Mouse (Mus musculus) forebrain, embryonic 14.5 days (tissue): ENCODE data around the gene Dock11. TPM values are rescaled to one million over a fixed set of nuclear protein-coding genes. Genes with fewer than 3 reads are reported as not detected.
A peak's percentile ranks its signal among the peaks of the same experiment; 100 is the strongest.

Experiments
- ATAC-seq: fragments of 200-750 bp; cut with Nextera tagmentation; 2 replicates; pipeline ENCODE4 v1.8.0; 2017; ENCODE audit warnings: mild to moderate bottlenecking, moderate library complexity
- DNase-seq: peaks from one replicate; pipeline ENCODE4 v3.0.0-alpha.2; 2015; ENCODE audit warnings: low spot score
- H3K27ac ChIP-seq: fragments of 300-500 bp; sonication (generic); 2 replicates; pipeline ENCODE4 v1.5.1; 2014; ENCODE audit warnings: low read depth, mild to moderate bottlenecking, control low read depth, low read length, moderate library complexity
- H3K27me3 ChIP-seq: fragments of 300-500 bp; sonication (generic); replicated peaks from 2 replicates; pipeline ENCODE4 v1.6.1; 2014; ENCODE audit warnings: low read length, control low read depth, mixed read lengths; ENCODE audit not compliant: control insufficient read depth, insufficient read depth
- H3K36me3 ChIP-seq: fragments of 300-500 bp; sonication (generic); 2 replicates; pipeline ENCODE4 v1.6.1; 2014; ENCODE audit warnings: low read length, control low read depth; ENCODE audit not compliant: control insufficient read depth, insufficient read depth
- H3K4me1 ChIP-seq: fragments of 300-500 bp; sonication (generic); 2 replicates; pipeline ENCODE4 v1.6.1; 2014; ENCODE audit warnings: antibody characterized with exemption, low read length, control low read depth; ENCODE audit not compliant: control insufficient read depth, insufficient read depth
- H3K4me2 ChIP-seq: fragments of 300-500 bp; sonication (generic); 2 replicates; pipeline ENCODE4 v1.6.1; 2014; ENCODE audit warnings: mild to moderate bottlenecking, control low read depth, low read length
- H3K4me3 ChIP-seq: fragments of 300-500 bp; sonication (generic); 2 replicates; pipeline ENCODE4 v1.5.1; 2014; ENCODE audit warnings: low read depth, low read length, control low read depth
- H3K9ac ChIP-seq: fragments of 300-500 bp; sonication (generic); 2 replicates; pipeline ENCODE4 v1.6.1; 2014; ENCODE audit warnings: mild to moderate bottlenecking, low read length, control low read depth, moderate library complexity
- H3K9me3 ChIP-seq: fragments of 300-500 bp; sonication (generic); replicated peaks from 2 replicates; pipeline ENCODE4 v1.6.1; 2016; ENCODE audit warnings: low read length, control low read depth, mixed read lengths; ENCODE audit not compliant: control insufficient read depth
- WGBS: fragments of 180-500 bp; shearing (Covaris S2); extraction: QIAGEN DNeasy Blood & Tissue Kit; methylation state at CpG from one replicate; pipeline ENCODE4 v1.1.7; 2014; 5-methylcytosine and 5-hydroxymethylcytosine counted together
- polyA plus RNA-seq: library from polyadenylated mRNA; unstranded; fragments of >200 nt; fragmentation: Nextera tagmentation; extraction: Ambion mirVana; gene quantifications from 2 replicates; pipeline ENCODE4 v1.2.1, GENCODE M21; 2014

The Dock11 gene
- polyA plus RNA-seq, 1 experiment from 2014 or later = 19.0 TPM

- no peaks in the 10 kb centered on the region for H3K27me3 ChIP-seq
- ATAC-seq = no peak
- no peak for DNase-seq
Measured at GRCm38 (mm10) chrX:36045731-36046130, 157.1 kb downstream of the Dock11 start.

GRCm38 (mm10) chrX:36047451-36047850 lies 158.8 kb downstream of the Dock11 start:
- no peak overlapping the region for H3K4me3 ChIP-seq
- ATAC-seq (no peak), DNase-seq (peak; percentile 33)
- WGBS = 67% methylated on average over 1 of the region's 1 CpGs
- no peaks in the 10 kb centered on the region for H3K9me3 ChIP-seq
- no peak overlapping the region for H3K9ac ChIP-seq
- H3K4me2 ChIP-seq = no peak overlapping the region
- H3K27ac ChIP-seq = no peak overlapping the region
- no peaks in the 10 kb centered on the region for H3K4me1 ChIP-seq
- H3K27me3 ChIP-seq = no peaks in the 10 kb centered on the region
- no peaks in the 10 kb centered on the region for H3K36me3 ChIP-seq

More at GRCm38 (mm10) chrX:36045731-36046130, 157.1 kb downstream of the Dock11 start:
- H3K4me3 ChIP-seq = no peak overlapping the region
- WGBS = 76% methylated on average over 4 of the region's 4 CpGs
- no peak overlapping the region for H3K9ac ChIP-seq
- no peak overlapping the region for H3K4me2 ChIP-seq
- 0 out of 2 replicates have a peak, but pooled peaks cover 3% of the 10 kb centered on the region for H3K36me3 ChIP-seq
- no peak overlapping the region for H3K27ac ChIP-seq
- H3K9me3 ChIP-seq = no peaks in the 10 kb centered on the region
- no peaks in the 10 kb centered on the region for H3K4me1 ChIP-seq

GRCm38 (mm10) chrX:36050312-36050711 lies 161.7 kb downstream of the Dock11 start:
- DNase-seq (no peak), ATAC-seq (no peak)
- no peaks in the 10 kb centered on the region for H3K4me1 ChIP-seq
- H3K9me3 ChIP-seq = no peaks in the 10 kb centered on the region
- H3K4me3 ChIP-seq = no peak overlapping the region
- H3K36me3 ChIP-seq = no peaks in the 10 kb centered on the region
- no peak overlapping the region for H3K27ac ChIP-seq
- no peaks in the 10 kb centered on the region for H3K27me3 ChIP-seq
- no peak overlapping the region for H3K9ac ChIP-seq
- no peak overlapping the region for H3K4me2 ChIP-seq

DNA sequence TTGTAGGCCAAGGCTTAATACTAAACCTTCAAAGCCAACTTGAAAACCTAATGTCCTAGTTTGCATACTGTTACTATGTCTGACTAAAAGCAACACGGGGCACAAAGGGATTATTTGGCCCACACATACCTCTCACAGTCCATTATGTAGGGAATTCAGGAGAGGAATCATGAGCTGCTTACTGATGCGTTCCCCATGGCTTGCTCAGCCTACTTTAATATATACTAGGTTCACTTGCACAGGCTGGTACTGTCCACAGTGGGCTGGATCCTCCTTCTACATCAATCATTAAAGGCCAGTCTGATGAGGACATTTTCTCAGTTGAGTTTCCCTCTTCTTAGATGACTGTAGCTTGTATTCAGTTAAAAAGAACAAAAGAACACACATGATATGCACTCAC lies 185.4 kb downstream of the Dock11 start:
- no peaks in the 10 kb centered on the region for H3K4me1 ChIP-seq
- no peak overlapping the region for H3K4me3 ChIP-seq
- H3K36me3 ChIP-seq = no peaks in the 10 kb centered on the region
- ATAC-seq (no peak), DNase-seq (no peak)
- H3K27ac ChIP-seq = no peak overlapping the region
- no peak overlapping the region for H3K9ac ChIP-seq
- H3K27me3 ChIP-seq = no peaks in the 10 kb centered on the region
- 53% methylated on average over 2 of the region's 2 CpGs for WGBS
- H3K4me2 ChIP-seq = no peak overlapping the region
- no peaks in the 10 kb centered on the region for H3K9me3 ChIP-seq

- no peak overlapping the region for H3K27ac ChIP-seq
- H3K9me3 ChIP-seq = no peaks in the 10 kb centered on the region
- H3K4me3 ChIP-seq = no peak overlapping the region
- ATAC-seq (no peak), DNase-seq (no peak)
- H3K4me2 ChIP-seq = no peak overlapping the region
- WGBS = 81% methylated on average over 4 of the region's 4 CpGs
- no peaks in the 10 kb centered on the region for H3K27me3 ChIP-seq
- no peak overlapping the region for H3K9ac ChIP-seq
- no peaks in the 10 kb centered on the region for H3K4me1 ChIP-seq
- no peaks in the 10 kb centered on the region for H3K36me3 ChIP-seq
Measured at GRCm38 (mm10) chrX:36077164-36077563, 188.5 kb downstream of the Dock11 start.

GRCm38 (mm10) chrX:36082917-36083316 lies 194.3 kb downstream of the Dock11 start:
- H3K36me3 ChIP-seq = no peaks in the 10 kb centered on the region
- DNase-seq (no peak), ATAC-seq (no peak)
- no peaks in the 10 kb centered on the region for H3K9me3 ChIP-seq
- no peak overlapping the region for H3K4me2 ChIP-seq
- 82% methylated on average over 1 of the region's 1 CpGs for WGBS
- H3K4me3 ChIP-seq = no peak overlapping the region
- no peak overlapping the region for H3K27ac ChIP-seq
- H3K9ac ChIP-seq = no peak overlapping the region
- H3K4me1 ChIP-seq = no peaks in the 10 kb centered on the region
- no peaks in the 10 kb centered on the region for H3K27me3 ChIP-seq

DNA sequence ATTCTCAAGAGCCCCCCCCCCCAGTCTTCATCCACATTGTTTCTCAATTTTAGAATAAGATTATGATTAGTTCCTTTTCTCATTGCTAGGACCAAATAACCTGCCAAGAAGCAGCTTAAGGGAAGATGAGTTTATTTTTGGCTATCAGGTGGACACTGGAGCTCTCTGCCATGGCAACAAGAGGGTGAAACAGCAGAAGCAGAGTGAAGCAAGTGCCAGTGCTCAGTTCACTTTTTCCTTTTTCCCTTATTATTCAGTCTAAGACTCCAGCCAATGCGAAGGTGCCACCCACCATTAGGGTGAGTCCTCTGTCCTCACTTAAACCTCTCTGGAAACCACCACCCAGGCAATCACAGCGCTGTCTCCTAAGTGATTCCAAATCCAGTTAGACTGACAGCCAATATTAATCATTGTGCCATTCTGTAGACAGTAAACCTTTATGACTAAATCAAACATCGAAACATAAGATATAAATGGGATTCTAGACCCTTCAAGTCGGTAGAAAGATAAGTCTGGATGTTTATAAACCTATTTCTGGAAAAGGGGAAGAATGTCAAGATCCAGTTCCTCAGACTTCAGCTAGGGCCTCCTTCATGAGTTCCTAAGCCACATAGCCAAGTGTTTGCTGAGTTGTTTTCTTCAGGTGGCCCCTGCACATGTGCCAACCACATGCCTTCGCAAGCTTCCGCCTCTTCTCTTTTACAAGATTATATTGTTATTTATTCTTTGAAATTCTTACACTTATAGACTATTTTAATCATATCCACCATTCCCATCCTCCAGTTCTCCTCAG lies 200.0 kb downstream of the Dock11 start:
- H3K27ac ChIP-seq = no peak overlapping the region
- no peaks in the 10 kb centered on the region for H3K4me1 ChIP-seq
- H3K4me2 ChIP-seq = no peak overlapping the region
- H3K4me3 ChIP-seq = no peak overlapping the region
- H3K27me3 ChIP-seq = no peaks in the 10 kb centered on the region
- 87% methylated on average over 6 of the region's 6 CpGs for WGBS
- ATAC-seq (no peak), DNase-seq (no peak)
- H3K36me3 ChIP-seq = no peaks in the 10 kb centered on the region
- H3K9ac ChIP-seq = no peak overlapping the region
- no peaks in the 10 kb centered on the region for H3K9me3 ChIP-seq

GRCm38 (mm10) chrX:36100883-36101282 lies 212.3 kb downstream of the Dock11 start:
- Histone ChIP-seq H3K27me3 (no peaks in the 10 kb centered on the region), H3K4me2 (no peak overlapping the region), H3K36me3 (no peaks in the 10 kb centered on the region), H3K4me3 (no peak overlapping the region), H3K4me1 (no peaks in the 10 kb centered on the region), H3K9ac (no peak overlapping the region), H3K9me3 (no peaks in the 10 kb centered on the region), H3K27ac (no peak overlapping the region)
- ATAC-seq (no peak), DNase-seq (no peak)
- 93% methylated on average over 1 of the region's 1 CpGs for WGBS

GRCm38 (mm10) chrX:36101318-36101717 lies 212.7 kb downstream of the Dock11 start:
- DNase-seq (no peak), ATAC-seq (no peak)
- H3K9ac ChIP-seq = no peak overlapping the region
- no peaks in the 10 kb centered on the region for H3K9me3 ChIP-seq
- H3K27me3 ChIP-seq = no peaks in the 10 kb centered on the region
- 81% methylated on average over 3 of the region's 3 CpGs for WGBS
- H3K4me2 ChIP-seq = no peak overlapping the region
- no peak overlapping the region for H3K4me3 ChIP-seq
- H3K36me3 ChIP-seq = no peaks in the 10 kb centered on the region
- H3K27ac ChIP-seq = no peak overlapping the region
- H3K4me1 ChIP-seq = no peaks in the 10 kb centered on the region
